Mouse (Mus musculus) liver, postnatal 0 days (tissue): ENCODE measurements around the gene Comp. TPM values are rescaled to one million over a fixed set of nuclear protein-coding genes. Genes with fewer than 3 reads are reported as not detected.

ENCODE experiments used
- ATAC-seq: fragments of 200-750 bp; cut with Nextera tagmentation; 2 replicates; pipeline ENCODE4 v1.8.0; 2017; ENCODE audit warnings: mild to moderate bottlenecking, moderate library complexity
- DNase-seq: peaks from one replicate; pipeline ENCODE4 v3.0.0-alpha.2; 2016
- H3K27ac ChIP-seq: fragments of 300-500 bp; sonication (generic); 2 replicates; pipeline ENCODE4 v1.5.1; 2014; ENCODE audit warnings: antibody characterized with exemption, moderate library complexity, mild to moderate bottlenecking, low read depth
- H3K27me3 ChIP-seq: fragments of 300-500 bp; sonication (generic); 2 replicates; pipeline ENCODE4 v1.6.1; 2014; ENCODE audit warnings: low read length, control low read depth, mixed read lengths; ENCODE audit not compliant: insufficient read depth
- H3K36me3 ChIP-seq: fragments of 300-500 bp; sonication (generic); replicated peaks from 2 replicates; pipeline ENCODE4 v1.6.1; 2014; ENCODE audit warnings: mild to moderate bottlenecking, control low read depth, low read length, moderate library complexity, mixed read lengths; ENCODE audit not compliant: insufficient read depth
- H3K4me1 ChIP-seq: fragments of 300-500 bp; sonication (generic); 2 replicates; pipeline ENCODE4 v1.6.1; 2014; ENCODE audit warnings: antibody characterized with exemption, mild to moderate bottlenecking, control low read depth; ENCODE audit not compliant: insufficient read depth
- H3K4me2 ChIP-seq: fragments of 300-500 bp; sonication (generic); 2 replicates; pipeline ENCODE4 v1.6.1; 2014; ENCODE audit warnings: low read depth, mild to moderate bottlenecking, low read length, moderate library complexity, mixed read lengths
- H3K4me3 ChIP-seq: fragments of 300-500 bp; sonication (generic); 2 replicates; pipeline ENCODE4 v1.5.1; 2014; ENCODE audit warnings: low read depth, low read length
- H3K9ac ChIP-seq: fragments of 300-500 bp; sonication (generic); replicated peaks from 2 replicates; pipeline ENCODE4 v1.6.1; 2014; ENCODE audit warnings: mild to moderate bottlenecking, moderate library complexity
- H3K9me3 ChIP-seq: fragments of 300-500 bp; sonication (generic); 2 replicates; pipeline ENCODE4 v1.6.1; 2016; ENCODE audit warnings: mild to moderate bottlenecking, control low read depth, low read length, mixed read lengths
- CTCF ChIP-seq: sonication (generic); IDR thresholded peaks from 2 replicates; pipeline ENCODE4 v1.5.1; 2016; ENCODE audit warnings: antibody characterized with exemption, low read depth
- EP300 ChIP-seq: IDR thresholded peaks from 2 replicates; pipeline ENCODE4 v1.6.1; 2016; ENCODE audit warnings: antibody characterized with exemption, low read depth, mild to moderate bottlenecking
- WGBS: fragments of 180-500 bp; shearing (Covaris S2); extraction: QIAGEN DNeasy Blood & Tissue Kit; methylation state at CpG from one replicate; pipeline ENCODE4 v1.1.7; 2014; ENCODE audit not compliant: insufficient replicate concordance; 5-methylcytosine and 5-hydroxymethylcytosine counted together
- polyA plus RNA-seq: library from polyadenylated mRNA; unstranded; fragments of >200 nt; fragmentation: Nextera tagmentation; extraction: Ambion mirVana; gene quantifications from 2 replicates; pipeline ENCODE4 v1.2.1, GENCODE M21; 2015

The Comp gene
- polyA plus RNA-seq, 1 experiment from 2014 or later: 4.0 TPM

DNA sequence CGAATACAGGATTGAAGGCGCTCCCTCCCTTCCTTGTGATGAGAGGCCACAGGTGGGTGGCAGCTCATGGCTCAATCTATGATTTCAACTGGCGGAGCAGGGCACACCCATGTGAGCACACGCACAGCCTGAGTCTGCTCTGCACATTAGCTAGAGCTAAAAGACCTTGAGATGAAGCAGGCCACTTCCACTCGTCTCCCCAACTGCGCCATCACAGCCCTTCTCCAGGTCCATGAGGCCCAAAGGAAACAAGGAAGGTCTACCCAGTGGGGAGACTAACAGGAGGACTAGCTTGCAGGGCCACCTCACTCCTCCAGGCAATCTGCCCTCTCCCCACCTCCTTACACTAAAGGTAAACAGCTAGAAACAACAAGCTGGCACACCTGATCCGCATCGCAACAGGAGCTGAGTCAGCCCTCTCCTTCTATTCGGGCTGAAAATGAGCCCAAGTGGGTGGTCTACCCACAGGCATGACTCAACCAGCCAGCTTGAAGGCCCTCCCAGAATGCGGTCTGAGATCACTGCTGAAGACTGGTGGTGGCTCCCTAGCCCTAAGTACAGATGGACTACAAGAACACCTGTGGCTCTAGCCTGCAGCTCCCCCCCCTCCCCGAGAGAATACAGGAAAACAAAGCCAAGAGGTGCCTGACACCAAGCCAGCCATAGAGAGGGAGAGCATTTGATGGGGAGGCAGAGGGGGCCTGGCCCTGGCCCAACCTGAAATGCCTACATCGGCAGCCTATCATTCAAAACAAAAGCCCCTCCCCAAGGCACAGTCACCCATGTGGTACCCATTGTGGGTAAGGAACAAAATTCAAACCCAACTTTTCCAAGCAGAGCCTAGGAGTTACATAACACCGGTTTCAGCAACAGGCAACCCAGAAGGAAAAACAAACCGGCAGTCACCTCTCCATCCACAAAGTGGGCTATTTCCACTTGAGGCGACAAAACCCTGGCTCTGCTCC, 22.0 kb upstream of the Comp start:
- no peak for DNase-seq
- Histone ChIP-seq H3K4me2 (peak overlapping the region; percentile 96), H3K9ac (peak overlapping the region; percentile 100), H3K4me1 (peaks cover 71% of the 10 kb centered on the region), H3K9me3 (no peaks in the 10 kb centered on the region), H3K27ac (peak overlapping the region; percentile 98), H3K27me3 (no peaks in the 10 kb centered on the region), H3K4me3 (peak overlapping the region; percentile 91), H3K36me3 (peaks cover 29% of the 10 kb centered on the region)
- 33% methylated on average over 15 of the region's 15 CpGs for WGBS
- no peak for TF ChIP-seq EP300
- no peak for TF ChIP-seq CTCF
- ATAC-seq: no peak

DNA sequence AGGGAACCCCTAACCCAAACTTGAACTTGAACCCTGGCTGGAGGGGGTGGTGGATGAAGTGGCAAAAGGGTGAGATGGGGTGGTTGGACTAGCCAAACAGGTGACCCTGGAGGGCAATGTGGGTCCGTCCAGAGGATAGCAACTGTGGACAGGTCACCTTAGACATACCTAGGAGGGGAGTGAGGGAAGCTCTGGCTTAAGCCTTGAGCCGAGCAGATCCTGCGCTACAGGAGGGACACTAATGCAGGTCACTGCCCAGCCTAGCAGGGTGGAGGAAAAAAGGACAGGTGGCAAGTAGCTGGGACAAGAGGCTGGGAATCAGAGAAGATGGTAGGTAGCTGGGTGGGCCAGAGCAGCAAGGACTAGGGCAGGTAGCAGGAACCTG, 21.4 kb upstream of the Comp start:
- peak overlapping the region; percentile 91 for H3K4me3 ChIP-seq
- peak overlapping the region; percentile 98 for H3K27ac ChIP-seq
- peak overlapping the region; percentile 96 for H3K4me2 ChIP-seq
- 23% methylated on average over 3 of the region's 3 CpGs for WGBS
- peaks cover 73% of the 10 kb centered on the region for H3K4me1 ChIP-seq
- no peak for TF ChIP-seq CTCF
- TF ChIP-seq EP300: no peak
- H3K36me3 ChIP-seq: peaks cover 26% of the 10 kb centered on the region
- peak overlapping the region; percentile 100 for H3K9ac ChIP-seq
- no peaks in the 10 kb centered on the region for H3K27me3 ChIP-seq
- ATAC-seq (no peak), DNase-seq (no peak)
- no peaks in the 10 kb centered on the region for H3K9me3 ChIP-seq

DNA sequence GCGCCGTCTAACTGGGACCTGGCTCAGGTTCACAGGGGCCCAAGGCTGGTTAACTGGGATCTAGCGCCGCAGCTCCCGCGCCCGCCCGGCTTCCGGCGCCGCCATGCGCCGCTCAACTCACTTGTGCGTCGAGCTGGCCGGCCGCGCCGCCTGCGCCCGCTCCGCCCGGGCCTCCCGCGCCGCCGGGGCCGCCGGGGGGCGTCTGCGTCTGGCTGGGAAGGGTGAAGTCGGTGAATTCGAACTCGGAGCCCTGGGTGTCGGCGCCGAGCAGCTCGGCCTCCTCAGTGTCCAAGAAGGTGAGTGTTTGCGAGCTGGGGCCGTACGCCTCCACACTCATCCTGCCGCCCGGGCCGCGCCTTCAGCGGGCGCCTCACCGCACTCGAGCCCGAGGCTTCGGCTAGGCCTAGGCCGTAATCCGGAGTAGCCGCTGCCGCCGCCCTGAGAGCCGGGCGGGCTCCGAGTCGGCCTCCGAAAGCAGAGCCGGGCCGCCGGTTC, 20.7 kb upstream of the Comp start:
- DNase-seq: no peak
- Histone ChIP-seq H3K27ac (peak overlapping the region; percentile 98), H3K9ac (peak overlapping the region; percentile 100), H3K4me1 (peaks cover 72% of the 10 kb centered on the region), H3K4me3 (peak overlapping the region; percentile 91), H3K4me2 (peak overlapping the region; percentile 96), H3K36me3 (peaks cover 21% of the 10 kb centered on the region), H3K9me3 (no peaks in the 10 kb centered on the region), H3K27me3 (no peaks in the 10 kb centered on the region)
- WGBS: under 1% methylated on average over 45 of the region's 64 CpGs
- peak; percentile 58 for ATAC-seq
- no peak for TF ChIP-seq EP300
- TF ChIP-seq CTCF: no peak

DNA sequence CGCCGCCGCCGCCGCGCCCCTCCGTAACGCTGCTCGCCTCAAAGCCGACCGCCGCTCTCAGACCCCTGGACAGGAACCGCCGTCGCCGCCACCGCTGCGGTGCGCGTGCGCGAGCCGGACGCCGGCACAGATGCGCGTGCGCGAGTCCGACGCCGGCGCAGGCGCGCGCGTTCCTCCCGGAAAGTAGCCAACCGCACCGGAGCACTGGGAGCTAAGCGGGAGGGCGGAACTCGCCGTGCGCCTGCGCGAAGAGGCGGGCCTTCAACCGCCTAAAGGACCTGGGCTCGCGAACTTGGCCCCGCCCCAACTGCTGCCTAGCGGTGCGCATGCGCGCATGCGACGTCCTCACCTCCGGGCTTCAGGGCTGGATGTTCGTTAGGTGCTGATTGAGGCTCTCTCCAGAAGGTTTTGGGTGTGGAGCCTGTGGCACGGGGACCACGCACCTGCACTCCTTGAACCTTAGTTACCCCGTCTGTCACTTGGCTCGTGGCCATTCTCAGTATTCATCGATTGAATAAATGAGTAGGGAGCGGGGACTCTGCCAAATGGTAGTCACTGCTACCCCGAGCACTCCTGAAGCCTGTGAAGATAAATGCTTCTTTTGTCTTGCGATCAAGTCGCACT, 20.1 kb upstream of the Comp start, which contains the start of gene Upf1:
Gene Upf1, minus strand, starts transcription at position 85 of the 624 bp plus-strand sequence.
- no peaks in the 10 kb centered on the region for H3K9me3 ChIP-seq
- peak within 1 kb of the TSS; percentile 100 for H3K9ac ChIP-seq
- peaks cover 15% of the 10 kb centered on the region for H3K36me3 ChIP-seq
- peak within 1 kb of the TSS; percentile 98 for H3K27ac ChIP-seq
- WGBS: under 1% methylated on average over 60 of the region's 69 CpGs
- H3K4me1 ChIP-seq: peaks cover 66% of the 10 kb centered on the region
- TF ChIP-seq CTCF (no peak), EP300 (no peak)
- H3K4me3 ChIP-seq: peak within 1 kb of the TSS; percentile 91
- DNase-seq (peak; percentile 100), ATAC-seq (peak; percentile 89)
- peak within 1 kb of the TSS; percentile 96 for H3K4me2 ChIP-seq
- H3K27me3 ChIP-seq: no peaks in the 10 kb centered on the region

GRCm38 (mm10) chr8:70354004-70354403, 19.4 kb upstream of the Comp start:
- Histone ChIP-seq H3K4me3 (peak overlapping the region; percentile 91), H3K27me3 (no peaks in the 10 kb centered on the region), H3K27ac (peak overlapping the region; percentile 85), H3K9me3 (no peaks in the 10 kb centered on the region), H3K4me2 (peak overlapping the region; percentile 71), H3K9ac (peak overlapping the region; percentile 49), H3K36me3 (peaks cover 8% of the 10 kb centered on the region), H3K4me1 (peaks cover 59% of the 10 kb centered on the region)
- DNase-seq: no peak
- no peak for ATAC-seq
- TF ChIP-seq EP300 (no peak), CTCF (no peak)
- 25% methylated on average over 4 of the region's 4 CpGs for WGBS

GRCm38 (mm10) chr8:70356111-70356510, 17.2 kb upstream of the Comp start:
- ATAC-seq (peak; percentile 22), DNase-seq (no peak)
- Histone ChIP-seq H3K4me2 (peak overlapping the region; percentile 38), H3K9ac (no peak overlapping the region), H3K4me1 (peaks cover 46% of the 10 kb centered on the region), H3K27ac (peak overlapping the region; percentile 83), H3K27me3 (no peaks in the 10 kb centered on the region), H3K4me3 (no peak overlapping the region), H3K9me3 (no peaks in the 10 kb centered on the region), H3K36me3 (no peaks in the 10 kb centered on the region)
- 39% methylated on average over 1 of the region's 1 CpGs for WGBS
- TF ChIP-seq EP300: peak; percentile 72
- no peak for TF ChIP-seq CTCF
